Mouse (Mus musculus): Measurements from ENCODE around the gene Hmx2. TPM values are rescaled to one million over a fixed set of nuclear protein-coding genes. Genes with fewer than 3 reads are reported as not detected.

Gene Hmx2
- polyA plus RNA-seq (2012; rRNA removed), result not detected in 2 replicates

- DNase-seq (ENCODE audit: low read depth), result no peak
Measured at GRCm38 (mm10) chr7:131548473-131548872, at the start of gene Hmx2. Hmx2 (plus strand) TSS chr7:131548773.

- no peak for DNase-seq (ENCODE audit: low read depth)
Measured at GRCm38 (mm10) chr7:131503739-131504138, 44.8 kb upstream of the Hmx2 start.

- no peak for DNase-seq (ENCODE audit: low read depth)
Measured at GRCm38 (mm10) chr7:131539979-131540378, 8.6 kb upstream of the Hmx2 start.

- DNase-seq (ENCODE audit: low read depth), result no peak
Measured at GRCm38 (mm10) chr7:131541184-131542114, 7.1 kb upstream of the Hmx2 start.

- no peak for DNase-seq (ENCODE audit: low read depth)
Measured at GRCm38 (mm10) chr7:131542115-131542871, 6.3 kb upstream of the Hmx2 start, which contains the start of gene Hmx3. Hmx3 (plus strand) TSS chr7:131542867.

GRCm38 (mm10) chr7:131542872-131543622, 5.5 kb upstream of the Hmx2 start:
- no peak for DNase-seq (ENCODE audit: low read depth)

- no peak for DNase-seq (ENCODE audit: low read depth)
Measured at GRCm38 (mm10) chr7:131543623-131544481, 4.7 kb upstream of the Hmx2 start.

GRCm38 (mm10) chr7:131544871-131545270, 3.7 kb upstream of the Hmx2 start:
- DNase-seq (ENCODE audit: low read depth), result no peak

DNA sequence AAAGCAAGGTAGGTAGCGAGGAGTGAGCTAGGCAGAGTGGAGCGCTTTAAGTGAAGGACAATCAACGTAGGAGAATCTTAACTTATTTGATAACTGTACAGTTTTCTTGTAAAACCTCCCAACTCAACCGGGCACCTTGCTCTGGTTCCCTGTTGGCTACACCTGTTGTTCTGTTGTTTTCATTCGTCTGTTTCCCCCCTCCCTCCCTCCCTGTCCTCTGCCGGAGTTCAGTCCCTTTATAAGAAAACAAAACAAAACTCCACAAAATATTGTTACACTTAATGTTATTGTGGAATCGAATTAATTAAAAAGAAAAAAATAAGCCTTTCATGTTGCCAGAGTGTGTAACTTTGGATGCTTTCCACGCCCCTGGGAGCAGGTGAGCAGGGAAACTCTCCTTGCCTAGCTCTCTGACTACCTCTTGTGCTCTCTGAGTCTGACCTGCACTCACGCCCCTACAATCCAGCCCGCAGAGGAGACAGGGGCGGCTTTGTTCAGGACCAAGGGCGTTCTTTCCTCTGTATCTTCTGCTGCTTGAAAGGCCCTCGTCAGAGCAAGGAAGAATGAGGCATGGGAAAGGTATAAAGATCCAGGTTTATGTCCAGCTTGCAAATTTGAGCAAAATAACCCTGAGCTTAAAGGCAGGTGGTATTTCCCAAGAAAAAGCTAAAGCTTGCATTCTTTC, 2.7 kb upstream of the Hmx2 start:
- no peak for DNase-seq (ENCODE audit: low read depth)

GRCm38 (mm10) chr7:131546423-131546822, 2.1 kb upstream of the Hmx2 start:
- no peak for DNase-seq (ENCODE audit: low read depth)

DNA sequence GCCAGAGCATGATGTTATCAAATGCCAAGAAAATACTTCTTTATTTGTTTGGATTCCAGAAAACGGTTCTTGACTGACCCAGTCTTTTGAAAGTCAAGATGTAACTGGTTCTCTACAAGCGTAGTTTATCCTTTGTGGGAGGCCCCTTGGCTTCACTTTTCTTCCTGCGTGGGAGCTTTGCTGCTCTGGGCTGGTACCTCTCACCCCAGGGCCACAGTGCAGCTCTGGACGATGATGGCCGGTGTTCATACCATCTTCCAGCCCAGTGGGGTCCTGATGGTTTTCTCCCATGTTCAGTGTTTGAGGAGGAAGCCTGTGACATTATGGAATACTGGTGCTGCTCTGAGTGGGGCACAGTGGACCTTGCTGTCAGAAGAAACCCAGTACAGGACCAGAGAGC, 1.1 kb upstream of the Hmx2 start:
- no peak for DNase-seq (ENCODE audit: low read depth)

DNA sequence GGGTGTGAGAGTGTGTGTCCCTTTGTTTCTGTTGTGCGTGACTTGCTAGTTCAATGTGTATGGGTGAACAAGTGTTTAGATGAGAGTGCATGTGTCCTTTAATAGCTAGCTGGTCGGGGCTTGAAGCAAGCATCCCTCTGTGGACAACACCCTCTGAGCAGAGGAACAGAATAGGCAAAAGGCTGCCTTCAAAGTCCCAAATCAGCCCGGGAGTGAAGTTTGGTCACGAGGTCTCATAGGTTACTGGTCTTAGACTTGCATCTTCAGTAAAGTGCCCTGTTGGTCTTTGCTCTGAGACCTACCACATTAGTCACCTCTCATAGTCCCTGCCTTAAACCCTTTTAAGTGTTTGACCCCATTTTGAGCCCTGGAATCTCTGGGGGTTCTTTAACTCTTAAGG, 2.9 kb downstream of the Hmx2 start:
- DNase-seq (ENCODE audit: low read depth), result no peak

DNA sequence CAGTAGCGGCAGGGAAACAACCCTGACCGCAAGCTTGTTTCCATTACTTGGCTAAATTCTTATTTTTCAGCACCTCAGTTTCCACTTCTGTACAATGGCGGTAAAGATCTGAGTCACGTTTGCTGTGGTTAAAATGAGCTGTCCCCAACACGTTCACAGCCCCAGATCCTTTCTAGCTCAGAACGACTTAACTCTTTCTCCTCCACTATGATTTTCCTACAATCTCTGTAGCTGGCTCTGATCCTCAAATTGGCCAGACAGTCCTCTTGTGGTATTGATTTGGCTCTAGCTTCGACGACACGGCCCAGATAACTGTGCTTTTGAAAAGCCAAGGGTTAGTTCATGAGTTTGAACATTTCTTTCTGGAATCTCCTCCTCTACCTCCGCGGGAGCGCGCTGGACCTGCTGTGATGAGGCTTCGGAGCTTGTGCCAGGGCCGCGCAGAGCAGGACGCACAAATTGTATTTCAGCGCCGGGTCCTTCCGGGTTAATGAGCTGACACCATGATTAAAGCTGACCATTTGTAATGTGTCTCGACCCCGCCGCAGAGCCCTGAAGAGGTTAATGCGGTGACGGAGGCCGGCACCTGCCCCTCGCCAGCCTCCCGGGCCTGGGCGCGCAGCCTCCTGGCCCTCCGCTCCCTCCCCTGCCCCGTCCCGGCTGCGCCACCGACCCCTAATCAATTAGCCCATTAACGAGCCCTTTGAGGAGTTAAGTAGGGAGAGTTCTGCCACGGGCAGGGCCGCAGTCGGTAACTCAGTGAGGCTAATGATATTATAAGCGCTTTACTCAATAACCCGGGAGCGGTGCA, 3.6 kb downstream of the Hmx2 start:
- DNase-seq (ENCODE audit: low read depth), result no peak

DNA sequence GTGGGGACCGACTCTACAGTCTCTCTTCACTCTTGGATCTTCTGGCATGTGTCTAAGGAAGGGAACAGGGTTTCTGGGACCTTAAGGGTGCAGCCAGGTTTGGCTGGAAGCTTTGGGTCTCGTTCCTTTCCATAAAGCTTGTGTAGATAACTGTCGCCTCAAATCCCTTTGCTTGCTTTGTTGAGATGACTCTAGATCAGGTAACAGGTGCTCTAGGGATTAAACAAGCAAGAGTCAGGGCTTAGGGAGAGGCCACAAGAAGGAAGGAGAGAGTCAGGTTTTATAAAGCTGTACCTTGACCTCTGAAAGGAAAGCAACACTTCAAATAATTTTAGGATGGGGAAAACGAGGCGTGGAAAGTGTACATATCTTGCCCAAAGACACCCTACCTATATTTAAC, 4.2 kb downstream of the Hmx2 start:
- no peak for DNase-seq (ENCODE audit: low read depth)

- DNase-seq (ENCODE audit: low read depth), result no peak
Measured at GRCm38 (mm10) chr7:131553771-131554175, 5.2 kb downstream of the Hmx2 start.

- DNase-seq (ENCODE audit: low read depth), result no peak
Measured at GRCm38 (mm10) chr7:131554341-131555180, 6.0 kb downstream of the Hmx2 start.

DNA sequence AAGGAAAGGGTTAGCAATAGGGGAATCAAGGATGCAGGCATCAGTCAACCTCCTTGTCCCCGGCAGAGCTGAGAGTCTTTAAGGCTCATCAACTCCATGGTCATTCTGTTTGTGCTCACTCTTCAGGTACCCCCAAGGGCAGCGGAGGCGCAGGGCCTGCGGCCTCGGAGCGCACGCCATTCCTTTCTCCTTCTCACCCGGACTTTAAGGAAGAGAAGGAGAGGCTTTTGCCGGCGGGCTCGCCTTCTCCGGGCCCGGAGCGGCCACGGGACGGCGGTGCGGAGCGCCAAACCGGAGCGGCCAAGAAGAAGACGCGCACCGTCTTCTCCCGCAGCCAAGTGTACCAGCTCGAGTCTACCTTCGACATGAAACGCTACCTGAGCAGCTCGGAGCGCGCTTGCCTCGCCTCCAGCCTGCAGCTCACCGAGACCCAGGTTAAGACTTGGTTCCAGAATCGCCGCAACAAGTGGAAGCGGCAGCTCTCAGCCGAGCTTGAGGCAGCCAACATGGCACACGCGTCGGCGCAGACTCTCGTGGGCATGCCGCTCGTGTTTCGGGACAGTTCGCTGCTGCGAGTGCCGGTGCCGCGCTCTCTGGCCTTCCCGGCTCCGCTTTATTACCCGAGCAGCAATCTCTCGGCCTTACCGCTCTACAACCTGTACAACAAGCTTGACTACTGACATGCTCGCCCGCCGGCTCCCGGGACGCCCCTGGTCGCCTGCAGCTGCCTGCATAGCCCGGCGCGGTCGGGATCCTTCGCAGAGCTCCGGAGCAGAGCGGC, 6.9 kb downstream of the Hmx2 start:
- DNase-seq (ENCODE audit: low read depth), result no peak

DNA sequence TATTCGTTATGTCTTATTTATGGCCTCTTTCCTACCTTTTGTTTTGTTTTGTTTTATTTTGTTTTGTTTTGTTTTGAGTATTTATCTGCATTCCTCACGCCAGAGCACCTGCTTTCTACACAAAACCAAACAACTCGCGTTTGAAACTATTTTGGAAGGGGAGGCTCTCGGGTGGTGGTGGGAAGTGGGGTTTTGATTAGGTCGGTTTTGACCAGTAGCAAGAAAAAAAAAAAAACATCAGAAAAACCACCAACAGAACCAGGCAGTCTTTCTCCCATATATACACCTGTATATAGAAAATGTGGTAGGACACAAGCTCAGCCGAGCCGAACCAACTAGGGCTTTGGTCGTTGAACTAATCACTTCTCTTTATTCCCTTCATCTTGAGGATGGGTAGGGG, 7.5 kb downstream of the Hmx2 start:
- DNase-seq (ENCODE audit: low read depth), result no peak

All from gonadal fat pad, adult 2 months (tissue).